ENCODE assay signal across 9 mouse cellular contexts in the genomic region with DNA sequence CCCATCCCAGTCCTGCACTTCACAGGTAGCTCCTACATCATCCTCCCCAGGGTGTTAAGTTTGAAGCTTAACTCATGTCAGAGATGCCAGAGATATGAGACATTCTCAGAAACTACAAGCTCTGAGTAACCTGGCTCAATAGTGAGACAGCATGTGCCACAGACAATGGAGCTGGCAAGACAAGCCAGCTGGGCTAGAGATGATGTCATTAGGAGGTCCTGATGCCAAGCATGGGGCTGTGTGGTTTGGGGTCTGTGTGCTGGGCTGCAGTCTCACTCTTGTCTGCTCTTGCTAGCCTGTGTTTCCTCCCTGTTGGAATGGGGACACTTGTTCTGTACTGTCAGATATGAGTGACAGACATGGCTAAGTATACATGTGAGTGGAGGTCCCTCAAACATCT.
"Had no signal": no experiment of that assay in that cellular context is flagged by ENCODE, and none has a peak within 500 bp of the region (broad histone marks: within the 10 kb centered on the region; RNA-seq: fewer than 3 reads in every experiment).

No protein-coding gene starts in this region.

- DNase-seq: kidney, adult 8-10 months; kidney, postnatal 25 days; liver; liver, embryonic 13.5 days; liver, postnatal 0 days; lung, postnatal 14 days; right cerebral cortex, adult 18-20 months; right cerebral cortex, postnatal 25 days; thymus, postnatal 36 days had no signal
